Mouse (Mus musculus) layer of hippocampus, postnatal 25 days (tissue): ENCODE measurements around the gene Gm4767. TPM values are rescaled to one million over a fixed set of nuclear protein-coding genes. Genes with fewer than 3 reads are reported as not detected.
"Not testable (repeated sequence)": the region's sequence is repeated elsewhere in the genome, so short reads cannot be mapped to it uniquely, and the experiment has no call there.

ENCODE experiments used
- DNase-seq, 2 experiments: peaks; one replicate each; pipeline ENCODE4 v3.0.0; 2022; ENCODE audit warnings: mixed read lengths in 2 of 2, low spot score in 1 of 2; ENCODE audit errors: extremely low spot score in 1 of 2
- total RNA-seq, 2 experiments: library from RNA; stranded (reverse); gene quantifications; 2 replicates each; pipeline ENCODE4 v1.2.3; 2021

Gene Gm4767
- total RNA-seq = 1 to 10 TPM; 3.0 to 3.1 TPM

DNA sequence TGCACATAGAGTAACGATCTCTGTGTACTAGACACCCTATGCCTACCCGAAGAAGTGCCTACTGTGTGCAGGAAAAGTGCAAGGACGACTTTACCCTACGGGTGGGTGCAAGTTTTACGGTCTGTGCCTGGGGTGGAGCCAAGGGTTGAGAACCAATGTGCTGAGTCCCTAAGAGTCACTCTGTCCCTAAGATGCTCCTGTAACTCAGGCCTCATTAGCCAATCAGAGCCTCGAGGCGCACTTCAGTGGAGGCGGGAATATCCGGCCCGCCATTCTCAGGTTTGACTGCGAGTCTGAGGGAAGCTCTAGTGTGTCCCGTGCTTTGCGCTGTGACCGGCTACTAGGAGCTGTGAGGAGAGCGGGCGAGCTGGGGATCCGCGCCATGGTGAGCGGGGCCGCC is at the start of gene Gm4767:
Gm4767 (plus strand) TSS at position 288 of the 400 bp plus-strand sequence.
- not testable (repeated sequence) for DNase-seq

DNA sequence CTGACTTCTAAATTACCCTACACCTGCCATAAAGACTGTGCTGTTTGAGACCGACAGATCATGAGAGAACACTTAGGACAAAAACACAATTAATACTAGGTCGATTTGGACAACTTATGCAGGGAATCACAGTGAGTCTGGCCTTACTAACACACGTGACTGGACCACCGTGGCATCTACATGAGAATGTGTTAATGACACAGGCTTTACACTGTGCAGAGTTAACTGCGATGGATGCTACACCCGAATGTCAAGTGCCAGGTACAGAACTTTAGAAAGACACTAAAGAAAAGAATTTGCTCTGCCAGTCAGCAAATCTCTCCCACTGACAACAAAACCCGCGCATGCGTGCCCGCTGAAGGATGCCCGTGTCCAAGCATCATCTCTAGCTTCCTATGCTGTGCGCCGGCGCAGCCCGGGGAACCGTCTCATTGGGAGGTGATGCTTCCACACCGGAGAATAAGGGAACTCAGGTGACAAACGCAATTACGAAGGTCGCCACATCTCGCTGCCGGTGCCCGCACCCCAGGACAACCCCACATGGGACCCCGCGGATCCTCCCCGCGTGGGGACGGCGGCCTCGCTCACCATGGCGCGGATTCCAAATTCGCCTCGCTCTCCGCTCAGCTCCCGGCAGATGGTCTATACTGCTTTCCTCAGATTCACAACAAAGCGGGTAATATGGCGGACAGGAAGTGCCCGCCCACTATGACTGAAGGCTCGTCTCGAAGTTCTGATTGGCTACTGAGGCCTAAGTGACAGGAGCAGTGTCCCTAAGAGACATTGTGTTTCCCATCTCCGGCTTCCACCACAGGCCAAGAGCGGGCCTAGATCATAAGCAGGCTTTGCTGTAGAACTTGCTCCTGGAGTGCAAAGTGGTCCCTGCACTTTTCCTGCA is 41.2 kb upstream of the Gm4767 start, which contains the start of gene Gm3055:
Gm3055 (minus strand) TSS at position 656 of the 898 bp plus-strand sequence.
- DNase-seq = not testable (repeated sequence)

DNA sequence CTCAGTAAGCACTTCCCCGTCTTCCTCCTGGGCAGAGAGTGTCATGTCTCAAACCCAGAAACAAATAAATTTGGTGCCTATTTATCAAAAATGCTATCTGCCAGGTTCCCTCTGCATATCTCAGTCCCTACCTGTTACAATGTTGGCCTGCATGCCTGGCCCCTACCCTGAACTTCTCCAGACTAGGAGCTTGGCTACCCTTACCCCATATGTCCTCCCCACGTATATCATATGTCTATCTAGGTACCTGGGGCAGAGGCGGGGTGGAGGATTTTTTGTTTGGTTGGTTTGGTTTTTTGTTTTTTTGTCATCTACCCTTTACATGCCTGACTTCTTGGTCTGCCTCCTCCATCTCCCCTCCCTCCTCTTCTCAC is 40.6 kb upstream of the Gm4767 start:
- not testable (repeated sequence) for DNase-seq

DNA sequence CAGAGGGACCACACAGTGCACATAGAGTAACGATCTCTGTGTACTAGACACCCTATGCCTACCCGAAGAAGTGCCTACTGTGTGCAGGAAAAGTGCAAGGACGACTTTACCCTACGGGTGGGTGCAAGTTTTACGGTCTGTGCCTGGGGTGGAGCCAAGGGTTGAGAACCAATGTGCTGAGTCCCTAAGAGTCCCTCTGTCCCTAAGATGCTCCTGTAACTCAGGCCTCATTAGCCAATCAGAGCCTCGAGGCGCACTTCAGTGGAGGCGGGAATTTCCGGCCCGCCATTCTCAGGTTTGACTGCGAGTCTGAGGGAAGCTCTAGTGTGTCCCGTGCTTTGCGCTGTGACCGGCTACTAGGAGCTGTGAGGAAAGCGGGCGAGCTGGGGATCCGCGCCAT is 34.2 kb downstream of the Gm4767 start:
- DNase-seq = not testable (repeated sequence)

DNA sequence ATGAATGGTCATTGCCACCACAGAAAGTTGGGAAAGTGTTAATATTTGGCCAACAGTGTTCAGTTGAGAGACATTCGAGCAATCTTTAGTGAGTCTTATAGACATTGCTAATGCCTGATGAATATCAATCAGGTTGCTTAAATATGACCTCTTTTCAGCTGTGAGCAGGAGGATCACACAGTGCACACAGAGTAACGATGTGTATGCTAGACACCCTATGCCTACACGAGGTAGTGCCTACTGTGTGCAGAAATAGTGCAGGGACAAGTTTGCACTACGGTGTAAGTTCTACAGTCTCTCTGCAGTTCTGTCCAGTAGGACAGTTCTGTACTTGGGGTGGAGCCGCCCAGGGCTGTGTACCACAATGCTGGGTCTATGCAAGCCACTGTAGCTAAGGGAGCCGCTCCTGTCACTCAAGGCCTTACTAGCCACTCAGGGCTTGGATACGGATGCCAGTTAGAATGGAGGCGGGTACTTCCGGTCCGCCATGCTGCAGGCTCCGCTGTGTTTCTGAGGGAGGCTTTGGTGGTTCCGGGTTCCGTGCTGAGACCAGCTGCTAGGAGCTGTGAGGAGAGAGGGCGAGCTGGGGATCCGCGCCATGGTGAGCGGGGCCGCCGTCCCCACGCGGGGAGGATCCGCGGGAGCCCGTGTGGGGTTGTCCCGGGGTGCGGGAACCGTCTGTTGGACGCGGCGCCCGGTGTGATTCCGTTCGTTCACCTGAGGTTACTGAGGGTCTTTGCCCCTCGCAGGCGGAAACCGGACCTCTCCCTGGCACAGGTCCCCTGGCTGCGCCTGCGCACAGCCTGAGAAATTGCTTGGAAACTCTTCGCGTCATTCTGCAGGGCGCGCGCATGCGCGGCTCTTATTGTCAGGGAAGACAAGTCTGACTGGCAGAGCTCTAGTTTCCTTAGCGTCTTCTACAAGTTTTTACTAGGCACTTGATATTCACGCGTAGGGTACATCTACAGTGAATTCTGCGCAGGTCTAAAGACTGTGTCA is 51.7 kb downstream of the Gm4767 start, which contains the start of gene Gm32687:
Gm32687 (plus strand) TSS at position 526 of the 999 bp plus-strand sequence.
- DNase-seq = peak in 1 of 2 experiments; percentile 2

Other genes with a start within 250 kb of the Gm4767 start
- gene Tle2, start 237.6 kb upstream of the Gm4767 start, total RNA-seq = 10 to 100 TPM; 22.5 to 32.3 TPM
- gene Tle6, start 211.1 kb upstream of the Gm4767 start, total RNA-seq = 1 to 10 TPM; 1.7 to 4.1 TPM
- 1 to 10 TPM; 4.2 to 4.4 TPM for gene BC025920, start 205.9 kb upstream of the Gm4767 start, total RNA-seq
- 10 to 100 TPM; 23.5 to 30.9 TPM for gene Sirt6, start 184.4 kb upstream of the Gm4767 start, total RNA-seq
- 10 to 100 TPM; 30.8 to 39.0 TPM for gene Ankrd24, start 183.6 kb upstream of the Gm4767 start, total RNA-seq
- 1 to 10 TPM; 4.7 to 5.3 TPM for gene Gm10778, start 163.1 kb upstream of the Gm4767 start, total RNA-seq
- 10 to 100 TPM; 11.3 to 11.7 TPM for gene Zfp433, start 107.4 kb upstream of the Gm4767 start, total RNA-seq
- gene Gm3055, start 41.0 kb upstream of the Gm4767 start, total RNA-seq = 1 to 10 TPM; 7.3 to 7.5 TPM
- 1 to 10 TPM; 2.7 to 2.9 TPM for gene Gm32687, start 51.7 kb downstream of the Gm4767 start, total RNA-seq
- 1 to 10 TPM; 3.2 to 3.8 TPM for gene Zfp781, start 118.3 kb downstream of the Gm4767 start, total RNA-seq
- 10 to 100 TPM in 1 of 2 experiments, 1 to 10 TPM in 1; 10.0 to 12.2 TPM for gene Zfp873, start 235.9 kb downstream of the Gm4767 start, total RNA-seq